Comparison of ENCODE assay signal across 12 mouse cellular contexts in the genomic region with DNA sequence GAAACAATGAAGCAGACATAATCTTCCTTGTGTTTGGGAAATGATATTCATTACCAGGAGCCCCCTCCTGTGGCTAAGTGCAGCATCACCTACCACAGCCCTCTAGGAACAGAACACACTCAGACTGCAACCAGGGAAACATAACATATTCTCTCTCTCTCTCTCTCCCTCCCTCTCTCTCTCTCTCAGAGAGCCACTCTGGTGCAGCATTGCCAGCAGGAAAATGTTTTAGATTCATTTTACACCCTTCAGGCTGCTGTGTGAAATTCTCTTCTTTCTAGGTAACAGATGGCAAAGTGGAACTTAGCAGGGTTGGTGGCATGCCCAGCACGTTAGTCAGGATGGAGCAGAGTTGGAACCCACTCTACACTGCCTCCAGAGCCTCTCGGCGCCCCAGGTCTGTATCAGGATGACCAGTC. TPM values are rescaled to one million over a fixed set of nuclear protein-coding genes. Genes with fewer than 3 reads are reported as not detected.
DNase-seq lines count a peak whose midpoint lies in the region; TF ChIP-seq lines count a peak whose summit lies in the region.
"Had no signal": no experiment of that assay in that cellular context is flagged by ENCODE, and none has a peak within 500 bp of the region (broad histone marks: within the 10 kb centered on the region; RNA-seq: fewer than 3 reads in every experiment).

No protein-coding gene starts in this region.

- intact Hi-C loops in heart, adult 2 months (cut with DNase I) = no loop called here

- no peak overlapping the region for H3K4me3 ChIP-seq in heart, adult 2 months
- H3K4me3 ChIP-seq: myocyte had no signal

- WGBS in heart, adult 2 months = 69% methylated on average over 3 of the region's 3 CpGs

- H3K9ac ChIP-seq in heart, adult 2 months (ENCODE audit: low read depth, low read length) = no peak overlapping the region
- H3K9ac ChIP-seq: liver, embryonic 14.5 days had no signal

- no peaks in the 10 kb centered on the region; the same call in 1 of the 2 replicates for H3K4me1 ChIP-seq in heart, adult 2 months (ENCODE audit: control insufficient read depth, insufficient read depth, low read length)

- no peak for DNase-seq in heart, adult 2 months
- no peak for DNase-seq in heart, adult 9 months (ENCODE audit: low spot score in 2 of 2)
- peak; percentile 58 for DNase-seq in 3T3-L1 (ENCODE audit: low read depth, low spot score)
- DNase-seq in cerebellum, adult 9-11 months = peak; percentile 39
- DNase-seq in left cerebral cortex, adult 18-20 months (ENCODE audit: low spot score in 2 of 2) = peak; percentile 55 to 68
- DNase-seq in kidney, adult 18-20 months = no peak
- no peak for DNase-seq in natural killer cell, adult 2 months (ENCODE audit: low spot score in 2 of 2)
- no peak for DNase-seq in embryo, embryonic 9.5 days (ENCODE audit: extremely low spot score)
- DNase-seq: adrenal gland, postnatal 14 days; heart, postnatal 14 days had no signal

- no peak for TF ChIP-seq POLR2A in heart, adult 2 months (IDR thresholded peaks at IDR 0.05; ENCODE audit: insufficient read depth, low read depth, low read length)

- TF ChIP-seq EP300 in heart, adult 2 months (IDR thresholded peaks at IDR 0.05; ENCODE audit: insufficient read depth, low read depth, low read length) = no peak

- no peak overlapping the region for H3K27ac ChIP-seq in heart, adult 2 months
- H3K27ac ChIP-seq: liver, embryonic 14.5 days had no signal

- H3K27me3 ChIP-seq in heart, adult 2 months (ENCODE audit: control insufficient read depth, insufficient read depth, low read length) = no peaks in the 10 kb centered on the region

- peak; percentile 48 for TF ChIP-seq CTCF in heart, adult 2 months (IDR thresholded peaks at IDR 0.05)

- H3K36me3 ChIP-seq in heart, adult 2 months (ENCODE audit: control insufficient read depth, insufficient read depth, low read length) = no peaks in the 10 kb centered on the region

- no peaks in the 10 kb centered on the region for H3K79me2 ChIP-seq in heart, adult 2 months (replicated peaks; ENCODE audit: control insufficient read depth, insufficient read depth, low read length)

RNA-seq across cellular contexts. Expression of gene Wnt5b, which starts 22.7 kb away (rescaled TPM):
- 1 to 10 TPM; 2.4 to 3.0 TPM for total RNA-seq in heart, adult 2 months (2021)
- 2.5 and 2.9 TPM in 2 replicates for polyA plus RNA-seq in heart, adult 2 months (2012; rRNA removed)
- total RNA-seq in left cerebral cortex, adult 18-20 months (2021) = 1 to 10 TPM; 1.2 to 2.0 TPM

RNA-seq across cellular contexts. Expression of gene Fbxl14, which starts 42.0 kb away (rescaled TPM):
- total RNA-seq in heart, adult 2 months (2021) = 10 to 100 TPM; 16.0 to 16.6 TPM
- 19.7 and 20.3 TPM in 2 replicates for polyA plus RNA-seq in heart, adult 2 months (2012; rRNA removed)
- total RNA-seq in left cerebral cortex, adult 18-20 months (2021) = 10 to 100 TPM; 40.0 to 42.2 TPM

Comparison
In these comparisons a context has a peak if more than half of its experiments do, and no peak if none do; other contexts are left out.
1. DNase-seq: peak in 3T3-L1 (single experiment), cerebellum, adult 9-11 months (single experiment) and left cerebral cortex, adult 18-20 months (2 of 2); none in heart, adult 2 months (0 of 2), heart, adult 9 months (0 of 2), kidney, adult 18-20 months (single experiment), natural killer cell, adult 2 months (0 of 2) and embryo, embryonic 9.5 days (single experiment).